Mouse (Mus musculus) heart, adult 2 months (tissue): Measurements from ENCODE around the gene Grk4.

Source experiments
- CTCF ChIP-seq: fragments of 200-600 bp; IDR thresholded peaks from 2 replicates; pipeline ENCODE4 v1.8.1; 2022; ENCODE audit warnings: antibody characterized with exemption, mild to moderate bottlenecking, moderate library complexity
- EP300 ChIP-seq: fragments of 200-500 bp; IDR thresholded peaks from 2 replicates; pipeline ENCODE4 v1.6.1; 2011; ENCODE audit warnings: low read depth, low read length, control low read depth; ENCODE audit not compliant: insufficient read depth
- POLR2A ChIP-seq: fragments of 200-500 bp; IDR thresholded peaks from 2 replicates; pipeline ENCODE4 v1.6.1; 2011; ENCODE audit warnings: mild to moderate bottlenecking, low read depth, low read length, control low read depth; ENCODE audit not compliant: insufficient read depth

DNA sequence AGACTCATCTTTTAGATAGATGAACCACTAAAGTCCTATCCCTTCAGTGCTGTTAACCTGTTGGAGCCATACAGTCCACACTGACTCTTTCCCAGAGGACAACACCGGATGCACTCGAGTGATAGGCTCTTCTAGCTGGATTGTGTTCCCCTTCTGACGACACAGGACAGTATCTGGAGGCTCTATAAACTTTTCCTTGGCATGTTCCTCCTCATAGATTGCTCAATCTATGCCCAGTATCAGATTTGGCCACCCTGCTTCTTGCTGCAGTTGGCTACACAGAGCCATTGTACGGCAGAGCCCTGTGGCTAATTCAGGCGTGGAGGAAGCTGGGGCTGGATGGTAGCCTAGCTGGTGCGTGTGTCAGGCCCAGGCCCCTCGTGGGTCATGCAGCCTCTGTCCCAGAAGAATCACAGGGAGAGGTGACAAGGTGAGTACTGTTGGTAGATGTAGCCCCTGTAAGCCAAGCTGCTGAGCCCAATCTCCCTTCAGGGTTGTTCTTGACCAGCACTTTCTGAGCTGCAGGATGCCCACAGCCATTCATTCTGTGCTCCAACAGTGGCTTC is 22.5 kb upstream of the Grk4 start:
- no peak for TF ChIP-seq CTCF
- no peak for TF ChIP-seq EP300
- no peak for TF ChIP-seq POLR2A
